Mouse (Mus musculus) embryonic facial prominence, embryonic 11.5 days (tissue): ENCODE measurements around the gene Gtf2ird1. TPM values are rescaled to one million over a fixed set of nuclear protein-coding genes. Genes with fewer than 3 reads are reported as not detected.

Experiments
- ATAC-seq: fragments of 200-750 bp; cut with Nextera tagmentation; replicated peaks from 2 replicates; pipeline ENCODE4 v1.8.0; 2017; ENCODE audit warnings: low read depth; ENCODE audit not compliant: insufficient number of reproducible peaks, low FRiP score, low TSS enrichment
- DNase-seq: peaks from one replicate; pipeline ENCODE4 v3.0.0-alpha.2; 2015; ENCODE audit warnings: low spot score
- H3K27ac ChIP-seq: fragments of 300-500 bp; sonication (generic); replicated peaks from 2 replicates; pipeline ENCODE4 v1.5.1; 2014; ENCODE audit warnings: mild to moderate bottlenecking, low read depth, low read length, control low read depth
- H3K27me3 ChIP-seq: fragments of 300-500 bp; sonication (generic); 2 replicates; pipeline ENCODE4 v1.6.1; 2014; ENCODE audit warnings: mild to moderate bottlenecking, low read length, moderate library complexity, mixed read lengths; ENCODE audit not compliant: control insufficient read depth, insufficient read depth
- H3K36me3 ChIP-seq: fragments of 300-500 bp; sonication (generic); replicated peaks from 2 replicates; pipeline ENCODE4 v1.6.1; 2014; ENCODE audit warnings: low read depth, mild to moderate bottlenecking, low read length, moderate library complexity, mixed read lengths; ENCODE audit not compliant: control insufficient read depth, insufficient read depth
- H3K4me1 ChIP-seq: fragments of 300-500 bp; sonication (generic); 2 replicates; pipeline ENCODE4 v1.6.1; 2014; ENCODE audit warnings: low read length, mixed read lengths; ENCODE audit not compliant: control insufficient read depth, insufficient read depth
- H3K4me2 ChIP-seq: fragments of 300-500 bp; sonication (generic); 2 replicates; pipeline ENCODE4 v1.6.1; 2014; ENCODE audit warnings: low read depth, mild to moderate bottlenecking, control low read depth, low read length, moderate library complexity
- H3K4me3 ChIP-seq: fragments of 300-500 bp; sonication (generic); 2 replicates; pipeline ENCODE4 v1.5.1; 2014; ENCODE audit warnings: low read depth, low read length, control low read depth
- H3K9ac ChIP-seq: fragments of 300-500 bp; sonication (generic); replicated peaks from 2 replicates; pipeline ENCODE4 v1.6.1; 2014; ENCODE audit warnings: mild to moderate bottlenecking, control low read depth, low read length
- H3K9me3 ChIP-seq: fragments of 300-500 bp; sonication (generic); replicated peaks from 2 replicates; pipeline ENCODE4 v1.6.1; 2016; ENCODE audit warnings: mild to moderate bottlenecking, low read length, inconsistent platforms, mixed read lengths; ENCODE audit not compliant: control insufficient read depth
- WGBS: fragments of 180-500 bp; shearing (Covaris S2); extraction: QIAGEN DNeasy Blood & Tissue Kit; methylation state at CpG from one replicate; pipeline ENCODE4 v1.1.7; 2014; 5-methylcytosine and 5-hydroxymethylcytosine counted together
- polyA plus RNA-seq: library from polyadenylated mRNA; unstranded; fragments of >200 nt; fragmentation: Nextera tagmentation; extraction: Ambion mirVana; gene quantifications from 2 replicates; pipeline ENCODE4 v1.2.1, GENCODE M21; 2014

The Gtf2ird1 gene
- polyA plus RNA-seq, 1 experiment from 2014 or later, result 99.8 TPM

GRCm38 (mm10) chr5:134462731-134463130 lies 6.2 kb upstream of the Gtf2ird1 start:
- H3K9me3 ChIP-seq, result no peaks in the 10 kb centered on the region
- no peak overlapping the region for H3K4me3 ChIP-seq
- H3K27me3 ChIP-seq, result no peaks in the 10 kb centered on the region
- H3K27ac ChIP-seq, result no peak overlapping the region
- H3K9ac ChIP-seq, result no peak overlapping the region
- H3K4me2 ChIP-seq, result no peak overlapping the region
- no peak for DNase-seq
- ATAC-seq, result no peak
- 68% methylated on average over 8 of the region's 8 CpGs for WGBS
- H3K4me1 ChIP-seq, result peaks cover 8% of the 10 kb centered on the region
- H3K36me3 ChIP-seq, result no peaks in the 10 kb centered on the region

GRCm38 (mm10) chr5:134462316-134462715 lies 5.8 kb upstream of the Gtf2ird1 start:
- 82% methylated on average over 2 of the region's 2 CpGs for WGBS
- no peaks in the 10 kb centered on the region for H3K9me3 ChIP-seq
- H3K4me1 ChIP-seq, result peaks cover 8% of the 10 kb centered on the region
- H3K4me3 ChIP-seq, result no peak overlapping the region
- H3K36me3 ChIP-seq, result no peaks in the 10 kb centered on the region
- H3K27ac ChIP-seq, result no peak overlapping the region
- no peak overlapping the region for H3K9ac ChIP-seq
- no peak for DNase-seq
- no peaks in the 10 kb centered on the region for H3K27me3 ChIP-seq
- no peak overlapping the region for H3K4me2 ChIP-seq
- no peak for ATAC-seq

- H3K27ac ChIP-seq, result no peak overlapping the region
- no peaks in the 10 kb centered on the region for H3K4me1 ChIP-seq
- DNase-seq (no peak), ATAC-seq (no peak)
- no peaks in the 10 kb centered on the region for H3K36me3 ChIP-seq
- H3K4me3 ChIP-seq, result no peak overlapping the region
- H3K27me3 ChIP-seq, result no peaks in the 10 kb centered on the region
- 94% methylated on average over 4 of the region's 4 CpGs for WGBS
- no peak overlapping the region for H3K9ac ChIP-seq
- H3K4me2 ChIP-seq, result no peak overlapping the region
- H3K9me3 ChIP-seq, result no peaks in the 10 kb centered on the region
Observed at GRCm38 (mm10) chr5:134460546-134460945, 4.0 kb upstream of the Gtf2ird1 start.

- Histone ChIP-seq H3K4me1 (peaks cover 3% of the 10 kb centered on the region; the same call in 1 of the 2 replicates), H3K9me3 (no peaks in the 10 kb centered on the region), H3K4me2 (no peak overlapping the region), H3K4me3 (no peak overlapping the region), H3K27ac (no peak overlapping the region), H3K27me3 (no peaks in the 10 kb centered on the region), H3K9ac (no peak overlapping the region), H3K36me3 (no peaks in the 10 kb centered on the region)
- WGBS, result 91% methylated on average over 7 of the region's 7 CpGs
- no peak for ATAC-seq
- DNase-seq, result no peak
Observed at GRCm38 (mm10) chr5:134459096-134459495, 2.6 kb upstream of the Gtf2ird1 start.

GRCm38 (mm10) chr5:134458416-134458815 lies 1.9 kb upstream of the Gtf2ird1 start:
- H3K27me3 ChIP-seq, result no peaks in the 10 kb centered on the region
- H3K9me3 ChIP-seq, result no peaks in the 10 kb centered on the region
- 93% methylated on average over 3 of the region's 3 CpGs for WGBS
- H3K4me3 ChIP-seq, result no peak overlapping the region
- H3K4me1 ChIP-seq, result peaks cover 3% of the 10 kb centered on the region; the same call in 1 of the 2 replicates
- no peaks in the 10 kb centered on the region for H3K36me3 ChIP-seq
- no peak overlapping the region for H3K9ac ChIP-seq
- DNase-seq, result no peak
- no peak overlapping the region for H3K4me2 ChIP-seq
- no peak overlapping the region for H3K27ac ChIP-seq
- ATAC-seq, result no peak

- no peak overlapping the region for H3K9ac ChIP-seq
- H3K4me2 ChIP-seq, result no peak overlapping the region
- H3K4me1 ChIP-seq, result peaks cover 3% of the 10 kb centered on the region; the same call in 1 of the 2 replicates
- no peak for ATAC-seq
- no peaks in the 10 kb centered on the region for H3K9me3 ChIP-seq
- WGBS, result 90% methylated on average over 2 of the region's 2 CpGs
- no peak for DNase-seq
- H3K4me3 ChIP-seq, result no peak overlapping the region
- no peak overlapping the region for H3K27ac ChIP-seq
- H3K36me3 ChIP-seq, result no peaks in the 10 kb centered on the region
- no peaks in the 10 kb centered on the region for H3K27me3 ChIP-seq
Observed at GRCm38 (mm10) chr5:134457371-134457770, 855 bp upstream of the Gtf2ird1 start.

GRCm38 (mm10) chr5:134455914-134456423 lies 547 bp downstream of the Gtf2ird1 start:
- Histone ChIP-seq H3K27me3 (no peaks in the 10 kb centered on the region), H3K4me3 (peak overlapping the region; percentile 82), H3K36me3 (no peaks in the 10 kb centered on the region), H3K9me3 (no peaks in the 10 kb centered on the region), H3K9ac (peak overlapping the region; percentile 92), H3K27ac (peak overlapping the region; percentile 91), H3K4me1 (peaks cover 3% of the 10 kb centered on the region; the same call in 1 of the 2 replicates), H3K4me2 (peak overlapping the region; percentile 86)
- ATAC-seq (peak; percentile 46), DNase-seq (peak; percentile 85)
- 0% methylated on average over 17 of the region's 17 CpGs for WGBS

GRCm38 (mm10) chr5:134455186-134455895 lies 1.2 kb downstream of the Gtf2ird1 start:
- H3K4me1 ChIP-seq, result peaks cover 3% of the 10 kb centered on the region; the same call in 1 of the 2 replicates
- WGBS, result 3% methylated on average over 21 of the region's 21 CpGs
- DNase-seq, result peak; percentile 78

More at GRCm38 (mm10) chr5:134455186-134455895, 1.2 kb downstream of the Gtf2ird1 start:
- Histone ChIP-seq H3K36me3 (no peaks in the 10 kb centered on the region), H3K27ac (peak overlapping the region; percentile 91), H3K9me3 (no peaks in the 10 kb centered on the region), H3K27me3 (no peaks in the 10 kb centered on the region), H3K4me3 (peak overlapping the region; percentile 82), H3K4me2 (peak overlapping the region; percentile 86), H3K9ac (peak overlapping the region; percentile 92)
- ATAC-seq, result peak; percentile 24; the same call in 1 of the 2 replicates
